Mouse (Mus musculus): ENCODE data around the gene Dpm1. TPM values are rescaled to one million over a fixed set of nuclear protein-coding genes. Genes with fewer than 3 reads are reported as not detected.
A peak's percentile ranks its signal among the peaks of the same experiment; 100 is the strongest.

Dpm1 gene
- polyA plus RNA-seq, 1 experiment, result 22.4 TPM

DNA sequence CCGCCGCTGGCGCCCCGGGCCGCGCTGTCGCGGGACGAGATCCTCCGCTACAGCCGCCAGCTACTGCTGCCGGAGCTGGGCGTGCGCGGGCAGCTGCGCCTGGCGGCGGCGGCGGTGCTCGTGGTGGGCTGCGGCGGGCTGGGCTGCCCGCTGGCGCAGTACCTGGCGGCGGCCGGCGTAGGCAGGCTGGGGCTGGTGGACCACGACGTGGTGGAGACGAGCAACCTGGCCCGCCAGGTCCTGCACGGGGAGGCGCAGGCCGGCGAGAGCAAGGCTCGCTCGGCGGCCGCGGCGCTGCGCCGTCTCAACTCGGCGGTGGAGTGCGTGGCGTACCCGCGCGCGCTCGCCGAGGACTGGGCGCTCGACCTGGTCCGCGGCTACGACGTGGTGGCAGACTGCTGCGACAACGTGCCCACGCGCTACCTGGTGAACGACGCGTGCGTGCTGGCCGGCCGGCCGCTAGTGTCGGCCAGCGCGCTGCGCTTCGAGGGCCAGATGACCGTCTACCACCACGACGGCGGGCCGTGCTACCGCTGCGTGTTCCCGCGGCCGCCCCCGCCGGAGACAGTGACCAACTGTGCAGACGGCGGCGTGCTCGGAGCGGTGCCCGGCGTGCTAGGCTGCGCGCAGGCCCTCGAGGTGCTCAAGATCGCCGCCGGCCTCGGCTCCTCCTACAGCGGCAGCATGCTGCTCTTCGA is 531 bp upstream of the Dpm1 start:
- Histone ChIP-seq H3K27ac (ENCODE audit: insufficient read depth, low read length) (peak overlapping the region; percentile 81), H3K4me3 (ENCODE audit: insufficient read depth, low read length) (peak overlapping the region; percentile 51), H3K4me1 (ENCODE audit: control insufficient read depth, insufficient read depth, low read length) (peaks cover 2% of the 10 kb centered on the region)
- TF ChIP-seq POLR2A (IDR thresholded peaks at IDR 0.05; ENCODE audit: extremely low read depth, insufficient read depth, low read length) (no peak), CTCF (IDR thresholded peaks at IDR 0.05; ENCODE audit: extremely low read depth, insufficient read depth, low read length) (no peak)

DNA sequence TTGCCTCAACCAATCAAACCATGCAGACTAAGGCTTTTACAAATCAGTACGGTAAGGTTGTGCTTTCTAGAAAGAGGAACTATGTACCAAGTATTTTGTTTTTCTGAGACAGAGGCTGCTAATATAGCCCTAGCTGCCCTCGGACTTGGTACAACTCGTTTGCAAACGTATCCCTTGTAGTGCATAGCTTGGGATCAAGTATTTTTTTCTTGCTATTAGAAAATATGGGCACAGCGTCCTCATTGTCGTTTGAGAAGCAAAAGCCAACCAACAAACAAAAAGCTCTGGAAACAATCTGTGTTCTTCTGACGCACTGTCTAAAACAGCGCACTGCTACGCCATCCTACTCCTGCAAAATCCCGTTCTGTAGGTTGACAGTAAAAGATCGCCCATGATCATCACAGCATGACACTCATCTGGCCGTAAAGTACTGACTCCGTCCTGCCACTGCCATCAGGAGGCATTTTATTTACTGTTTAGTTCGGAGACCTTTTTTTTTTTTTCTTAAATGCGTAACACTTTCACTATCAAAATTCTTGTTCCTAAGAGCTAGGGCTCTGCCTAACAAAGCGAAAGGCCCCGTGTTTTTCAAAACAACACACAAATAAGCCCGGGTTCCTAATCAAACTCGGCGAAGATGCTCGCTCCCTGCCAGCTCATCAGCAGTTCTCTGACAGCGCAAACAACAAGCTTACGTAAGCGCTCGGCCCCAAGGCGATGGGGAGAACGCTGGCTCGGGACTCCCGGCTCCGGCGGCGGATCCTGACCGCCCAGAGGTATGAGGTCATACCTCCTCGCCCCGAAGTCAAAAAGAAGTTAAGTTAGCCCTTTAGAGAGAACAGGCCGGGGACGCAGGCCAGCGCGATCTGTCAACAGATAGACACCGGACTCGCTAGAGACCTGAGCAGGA is 1.0 kb downstream of the Dpm1 start:
- TF ChIP-seq CTCF (IDR thresholded peaks at IDR 0.05; ENCODE audit: extremely low read depth, insufficient read depth, low read length) (no peak), POLR2A (IDR thresholded peaks at IDR 0.05; ENCODE audit: extremely low read depth, insufficient read depth, low read length) (no peak)
- Histone ChIP-seq H3K27ac (ENCODE audit: insufficient read depth, low read length) (peak overlapping the region; percentile 81), H3K4me3 (ENCODE audit: insufficient read depth, low read length) (peak overlapping the region; percentile 51), H3K4me1 (ENCODE audit: control insufficient read depth, insufficient read depth, low read length) (peaks cover 2% of the 10 kb centered on the region)

DNA sequence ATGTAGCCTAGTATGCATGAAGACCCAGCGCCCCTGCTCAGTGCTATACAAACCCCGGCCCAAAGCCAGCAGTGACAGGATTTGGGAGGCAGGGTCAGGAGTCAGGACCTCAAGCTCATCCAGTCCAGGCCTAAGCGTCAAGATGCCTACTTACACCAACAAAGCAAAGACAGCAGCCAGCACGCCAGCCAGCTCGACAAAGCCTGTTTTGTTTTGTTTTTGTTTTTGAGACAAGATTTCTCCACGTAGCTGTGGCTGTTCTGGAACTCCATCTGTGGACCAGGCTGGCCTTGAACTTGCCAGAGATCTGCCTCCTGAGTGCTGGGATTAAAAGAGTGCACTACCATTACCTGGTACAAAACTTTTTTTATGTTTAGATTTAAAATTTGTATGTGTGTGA is 7.1 kb downstream of the Dpm1 start:
- no peak for TF ChIP-seq POLR2A (IDR thresholded peaks at IDR 0.05; ENCODE audit: extremely low read depth, insufficient read depth, low read length)
- no peak for TF ChIP-seq CTCF (IDR thresholded peaks at IDR 0.05; ENCODE audit: extremely low read depth, insufficient read depth, low read length)
- H3K4me3 ChIP-seq (ENCODE audit: insufficient read depth, low read length), result no peak overlapping the region
- H3K4me1 ChIP-seq (ENCODE audit: control insufficient read depth, insufficient read depth, low read length), result peaks cover 2% of the 10 kb centered on the region
- no peak overlapping the region for H3K27ac ChIP-seq (ENCODE audit: insufficient read depth, low read length)

DNA sequence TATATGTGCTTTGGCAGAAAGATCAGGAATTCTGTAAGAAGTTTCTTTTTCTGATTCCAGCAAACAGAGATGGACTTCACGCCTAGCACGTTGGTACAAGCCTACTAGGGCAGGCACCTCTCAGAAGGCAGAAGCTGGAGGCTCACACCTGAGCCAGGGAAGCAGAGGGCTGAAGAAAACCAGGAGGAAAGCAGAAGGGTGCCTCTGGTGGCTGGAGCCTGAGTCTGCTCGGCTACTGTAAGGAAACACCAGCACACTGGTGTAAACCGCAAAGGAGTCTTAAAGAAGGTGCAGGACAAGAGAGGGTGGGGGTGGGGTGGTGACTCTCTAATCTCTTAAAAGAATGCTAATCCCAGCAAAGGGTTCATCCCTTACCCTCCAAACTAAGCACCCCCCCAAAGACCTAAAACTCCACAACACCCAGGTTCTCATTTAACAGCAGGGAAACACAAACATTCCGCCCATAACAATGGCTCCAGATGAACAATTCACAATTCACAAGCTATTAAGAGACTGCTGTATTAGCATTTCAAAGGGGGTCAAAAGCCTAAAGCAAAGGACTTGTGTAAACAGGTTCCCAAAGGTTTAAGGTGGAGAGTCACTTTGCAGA is 16.5 kb downstream of the Dpm1 start:
- no peak overlapping the region for H3K4me3 ChIP-seq (ENCODE audit: insufficient read depth, low read length)
- no peaks in the 10 kb centered on the region for H3K4me1 ChIP-seq (ENCODE audit: control insufficient read depth, insufficient read depth, low read length)
- H3K27ac ChIP-seq (ENCODE audit: insufficient read depth, low read length), result no peak overlapping the region
- 0 out of 2 replicates have a peak, but pooled peaks have one; percentile 2 for TF ChIP-seq CTCF (IDR thresholded peaks at IDR 0.05; ENCODE audit: extremely low read depth, insufficient read depth, low read length)
- TF ChIP-seq POLR2A (IDR thresholded peaks at IDR 0.05; ENCODE audit: extremely low read depth, insufficient read depth, low read length), result no peak

DNA sequence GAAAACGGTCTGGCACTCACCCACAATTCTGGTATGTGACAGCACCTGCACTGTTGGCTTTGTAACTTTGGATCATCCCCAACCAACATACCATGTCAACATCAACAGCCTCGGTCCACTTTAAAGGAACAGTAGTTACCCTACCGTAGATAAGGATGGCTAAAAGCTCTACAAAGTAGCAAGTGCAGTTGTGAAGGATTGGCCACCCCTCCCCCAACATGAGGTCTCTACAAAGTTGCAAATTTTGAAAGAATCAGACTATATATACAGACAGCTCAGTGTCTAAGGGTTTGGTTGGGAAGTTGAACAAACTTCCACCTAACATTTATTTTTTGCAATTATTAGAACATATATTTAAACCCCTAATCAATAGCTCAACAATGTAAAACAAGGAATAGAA is 22.5 kb downstream of the Dpm1 start:
- H3K4me3 ChIP-seq (ENCODE audit: insufficient read depth, low read length), result no peak overlapping the region; the same call in 1 of the 2 replicates
- peak overlapping the region; percentile 95; the same call in 1 of the 2 replicates for H3K27ac ChIP-seq (ENCODE audit: insufficient read depth, low read length)
- TF ChIP-seq POLR2A (IDR thresholded peaks at IDR 0.05; ENCODE audit: extremely low read depth, insufficient read depth, low read length) (no peak), CTCF (IDR thresholded peaks at IDR 0.05; ENCODE audit: extremely low read depth, insufficient read depth, low read length) (no peak)
- H3K4me1 ChIP-seq (ENCODE audit: control insufficient read depth, insufficient read depth, low read length), result peaks cover 4% of the 10 kb centered on the region; the same call in 1 of the 2 replicates

DNA sequence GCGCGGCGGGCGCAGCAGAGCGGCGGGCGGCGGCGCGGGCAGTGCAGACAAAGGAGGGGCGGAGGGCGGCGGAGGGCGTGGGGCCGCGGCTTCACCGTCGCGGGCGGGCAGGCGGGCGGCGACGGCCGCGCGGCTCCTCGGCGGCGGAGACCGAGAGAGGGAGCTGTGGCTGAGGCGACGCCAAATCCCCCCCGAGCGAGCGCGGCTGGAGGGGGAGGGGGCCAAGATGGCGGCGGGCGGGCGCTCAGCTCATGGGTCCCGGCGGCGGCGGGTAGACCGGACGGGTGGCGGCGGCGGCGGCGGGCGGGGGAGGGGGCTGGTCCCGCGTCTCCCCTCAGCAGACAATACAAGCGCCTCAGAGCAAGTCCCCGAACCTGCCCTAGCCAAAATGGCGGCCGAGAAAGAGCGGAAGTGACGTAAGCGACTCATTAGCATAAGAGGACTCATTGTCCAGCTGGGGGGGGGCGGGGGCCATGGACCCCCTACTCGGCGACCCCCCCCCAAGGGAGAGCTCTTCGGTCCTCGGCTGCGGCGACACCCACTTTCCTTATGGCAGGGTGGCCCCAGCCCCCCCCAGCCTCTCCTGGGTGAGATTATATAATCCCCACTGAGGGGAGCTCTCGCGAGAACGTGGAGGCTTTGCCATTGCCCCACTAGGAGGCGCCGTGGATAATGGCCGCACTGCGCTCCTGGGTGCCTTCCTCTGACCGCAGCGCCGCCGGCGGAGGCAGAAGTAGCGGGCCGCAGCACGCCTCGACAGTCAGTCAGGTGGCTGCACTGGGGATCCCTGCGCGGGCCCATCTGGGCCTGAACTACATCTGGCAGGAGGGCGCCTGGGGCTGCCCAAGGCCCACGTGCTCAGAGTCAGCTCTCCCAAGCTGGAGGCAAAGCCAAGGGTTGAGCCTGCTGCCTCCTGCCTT is 23.4 kb downstream of the Dpm1 start, which contains the start of gene Adnp:
TSS of gene Adnp (minus strand) at position 388 of the 920 bp plus-strand sequence.
- peak; percentile 81; the same call in 1 of the 2 replicates for TF ChIP-seq POLR2A (IDR thresholded peaks at IDR 0.05; ENCODE audit: extremely low read depth, insufficient read depth, low read length)
- TF ChIP-seq CTCF (IDR thresholded peaks at IDR 0.05; ENCODE audit: extremely low read depth, insufficient read depth, low read length), result peak; percentile 54
- peak within 1 kb of the TSS; percentile 87 for H3K4me3 ChIP-seq (ENCODE audit: insufficient read depth, low read length)
- peaks cover 4% of the 10 kb centered on the region; the same call in 1 of the 2 replicates for H3K4me1 ChIP-seq (ENCODE audit: control insufficient read depth, insufficient read depth, low read length)
- H3K27ac ChIP-seq (ENCODE audit: insufficient read depth, low read length), result peak within 1 kb of the TSS; percentile 98

DNA sequence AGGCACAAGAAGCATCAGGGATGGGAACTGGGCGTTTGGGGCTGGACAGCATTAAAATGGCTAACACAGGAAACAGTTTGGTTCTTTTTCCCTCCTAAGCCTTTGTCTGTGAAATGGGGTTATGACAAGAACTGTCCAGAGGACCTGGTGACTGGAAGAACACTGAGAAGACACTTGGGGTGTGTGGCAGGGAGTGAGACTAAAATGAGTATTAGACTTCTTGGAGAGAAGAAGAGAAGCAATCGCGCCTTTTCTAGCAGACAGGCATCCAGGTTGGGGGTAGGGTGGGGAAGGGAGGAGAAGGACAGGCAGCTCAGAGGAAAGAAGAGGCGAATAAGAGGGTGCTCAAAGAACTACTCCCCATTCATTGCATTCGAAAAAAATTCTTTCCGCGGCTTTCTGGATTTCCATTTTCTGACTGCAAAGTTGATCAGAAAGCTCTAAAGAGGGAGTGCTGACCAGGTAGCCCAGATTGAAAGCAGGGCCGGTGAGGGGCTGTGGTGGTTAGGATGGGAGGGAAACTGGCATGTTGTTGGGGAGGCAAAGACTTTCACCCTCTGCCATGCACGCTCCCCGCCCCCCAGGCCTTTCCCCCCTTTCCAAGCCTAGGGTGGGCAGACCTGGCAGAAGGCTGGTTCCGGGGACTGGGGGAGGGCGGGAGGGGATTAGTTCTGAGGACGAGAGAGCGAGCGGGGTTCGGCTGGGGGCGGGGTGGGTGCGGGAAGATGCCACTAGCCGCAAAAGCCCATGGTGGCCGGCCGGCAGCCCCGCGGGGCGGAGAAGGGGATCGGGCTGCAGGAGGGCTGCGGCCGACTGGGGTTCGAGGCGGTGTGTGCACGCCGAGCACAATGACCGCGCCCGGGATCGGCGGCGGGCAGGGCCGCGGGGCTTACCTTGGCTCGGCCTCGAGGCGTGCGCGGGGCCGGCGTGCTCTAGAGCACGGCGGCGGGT is 24.4 kb downstream of the Dpm1 start:
- Histone ChIP-seq H3K4me3 (ENCODE audit: insufficient read depth, low read length) (peak overlapping the region; percentile 87), H3K27ac (ENCODE audit: insufficient read depth, low read length) (peak overlapping the region; percentile 98), H3K4me1 (ENCODE audit: control insufficient read depth, insufficient read depth, low read length) (peaks cover 6% of the 10 kb centered on the region)
- TF ChIP-seq POLR2A (IDR thresholded peaks at IDR 0.05; ENCODE audit: extremely low read depth, insufficient read depth, low read length), result no peak
- TF ChIP-seq CTCF (IDR thresholded peaks at IDR 0.05; ENCODE audit: extremely low read depth, insufficient read depth, low read length), result no peak

DNA sequence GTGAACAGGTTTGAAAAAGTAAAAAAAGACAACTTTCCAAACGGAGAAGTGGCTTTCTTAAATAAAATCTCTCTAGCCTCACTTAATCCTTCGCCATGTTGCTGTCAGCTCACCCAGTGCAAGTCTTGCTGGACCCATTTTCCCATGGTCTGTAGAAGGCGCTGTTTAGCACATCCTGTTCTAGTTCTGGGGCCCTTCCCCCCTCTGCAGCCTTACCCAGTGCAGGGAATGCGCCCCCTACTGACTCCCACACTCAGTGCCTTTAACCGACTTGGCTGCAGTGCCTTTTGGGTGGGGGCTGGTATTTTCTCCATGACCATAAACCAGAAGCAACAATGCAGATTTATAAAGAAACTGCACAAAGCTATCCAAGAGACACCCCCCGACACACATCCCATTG is 25.1 kb downstream of the Dpm1 start:
- Histone ChIP-seq H3K4me3 (ENCODE audit: insufficient read depth, low read length) (peak overlapping the region; percentile 87), H3K27ac (ENCODE audit: insufficient read depth, low read length) (no peak overlapping the region), H3K4me1 (ENCODE audit: control insufficient read depth, insufficient read depth, low read length) (peaks cover 9% of the 10 kb centered on the region)
- no peak for TF ChIP-seq POLR2A (IDR thresholded peaks at IDR 0.05; ENCODE audit: extremely low read depth, insufficient read depth, low read length)
- TF ChIP-seq CTCF (IDR thresholded peaks at IDR 0.05; ENCODE audit: extremely low read depth, insufficient read depth, low read length), result peak; percentile 98

All from cortical plate, adult 2 months (tissue).